Mouse (Mus musculus) adipocyte (in vitro differentiated cells): Measurements from ENCODE around the gene Cdr2.
"Not testable (repeated sequence)": the region's sequence is repeated elsewhere in the genome, so short reads cannot be mapped to it uniquely, and the experiment has no call there.

Source experiments
- DNase-seq: peaks from one replicate; pipeline ENCODE4 v3.0.0-alpha.2; 2016; ENCODE audit warnings: low spot score

The Cdr2 gene

DNA sequence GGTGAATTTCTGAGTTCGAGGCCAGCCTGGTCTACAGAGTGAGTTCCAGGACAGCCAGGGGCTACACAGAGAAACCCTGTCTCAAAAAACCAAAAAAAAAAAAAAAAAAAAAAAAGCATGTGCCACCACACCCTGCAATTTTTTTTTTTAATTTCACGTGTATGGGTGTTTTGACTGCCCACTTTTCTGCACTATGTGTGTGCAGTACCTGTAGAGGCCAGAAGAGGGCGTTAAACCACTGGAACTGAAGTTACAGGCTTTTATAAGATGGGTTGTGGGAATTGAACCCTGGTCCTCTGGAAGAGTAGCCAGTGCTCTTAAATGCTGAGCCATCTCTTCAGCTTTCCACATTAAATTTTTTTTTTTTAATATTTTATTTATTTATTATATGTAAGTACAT lies 71.9 kb downstream of the Cdr2 start:
- not testable (repeated sequence) for DNase-seq
